Mouse (Mus musculus): ENCODE results near the gene Dpysl4. TPM values are rescaled to one million over a fixed set of nuclear protein-coding genes. Genes with fewer than 3 reads are reported as not detected.

The Dpysl4 gene
- total RNA-seq, 1 experiment from 2014 or later, result 4.3 TPM

DNA sequence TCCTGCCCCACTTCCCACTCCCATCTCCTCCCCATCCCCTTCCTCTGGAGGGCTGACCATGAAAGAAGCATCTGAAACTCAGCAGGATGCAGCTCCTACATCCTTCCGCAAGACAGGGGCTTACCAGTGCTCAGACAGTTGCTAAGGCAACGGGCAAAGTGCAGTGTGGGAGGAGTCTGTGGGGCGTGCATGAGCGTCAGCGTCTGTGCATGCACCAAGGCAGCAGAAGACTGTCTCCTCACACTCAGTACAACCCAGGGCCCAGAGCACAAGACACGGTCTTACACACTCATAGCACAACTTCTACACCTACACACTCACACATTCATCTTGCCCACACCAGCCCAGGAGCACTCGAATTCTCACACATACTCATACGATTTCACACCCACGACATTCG lies 65.3 kb downstream of the Dpysl4 start:
- no peak for DNase-seq

Other genes with a start within 250 kb of the Dpysl4 start
- gene Ppp2r2d, start 239.9 kb upstream of the Dpysl4 start, total RNA-seq (2021), result 66.1 and 74.6 TPM in 2 replicates
- 29.6 and 32.1 TPM in 2 replicates for gene Mapk1ip1, start 239.7 kb upstream of the Dpysl4 start, total RNA-seq (2021)
- gene Bnip3, start 176.5 kb upstream of the Dpysl4 start, total RNA-seq (2021), result 183 and 265 TPM in 2 replicates
- gene Jakmip3, start 145.3 kb upstream of the Dpysl4 start, total RNA-seq (2021), result 9.2 and 14.1 TPM in 2 replicates
- gene Lrrc27, start 127.0 kb downstream of the Dpysl4 start, total RNA-seq (2021), result 5.8 and 6.3 TPM in 2 replicates
- 3.0 and 4.0 TPM in 2 replicates for gene Stk32c, start 127.3 kb downstream of the Dpysl4 start, total RNA-seq (2021)
- 20.9 and 25.4 TPM in 2 replicates for gene Pwwp2b, start 162.5 kb downstream of the Dpysl4 start, total RNA-seq (2021)